Mouse (Mus musculus): Measurements from ENCODE around the gene Sigmar1. TPM values are rescaled to one million over a fixed set of nuclear protein-coding genes. Genes with fewer than 3 reads are reported as not detected.

Gene Sigmar1
- total and polyA plus RNA-seq, 3 experiments, result 26.4 to 97.5 (median 60.7) TPM

DNA sequence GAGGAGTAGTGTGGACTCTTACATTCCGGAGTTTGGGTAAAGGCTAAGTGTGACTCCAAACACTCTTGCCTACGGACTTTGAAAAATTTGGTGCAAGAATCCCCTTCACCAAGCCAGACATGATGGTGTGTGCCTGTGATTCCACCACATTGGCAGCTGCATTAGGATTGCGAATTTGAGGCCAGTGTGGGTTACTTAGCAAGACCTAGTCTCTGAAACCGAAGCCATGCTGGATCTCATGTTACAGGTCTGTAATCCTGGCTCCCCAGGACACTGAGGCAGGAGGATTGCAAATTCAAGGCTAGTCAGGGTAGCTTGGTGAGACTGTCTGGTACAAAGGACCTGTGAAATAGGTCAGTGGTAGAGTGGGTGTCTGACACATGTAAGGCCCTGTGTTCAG lies 2.7 kb upstream of the Sigmar1 start:
- Histone ChIP-seq H3K9ac (ENCODE audit: insufficient read depth, low read depth) (no peak overlapping the region), H3K79me2 (replicated peaks; ENCODE audit: control insufficient read depth, extremely low read depth, insufficient read depth, poor library complexity, severe bottlenecking) (no peaks in the 10 kb centered on the region), H3K4me1 (ENCODE audit: control insufficient read depth in 1 of 2, insufficient read depth in 2 of 2) (peaks cover 6 to 27% of the 10 kb centered on the region in 2 experiments), H3K4me3 (replicated peaks in 1 of 3; ENCODE audit: low read depth in 2 of 3, low read length in 2 of 3, poor library complexity in 1 of 3) (no peak overlapping the region), H3K36me3 (replicated peaks in 1 of 2; ENCODE audit: control insufficient read depth in 1 of 2, insufficient read depth in 1 of 2, low read length in 1 of 2) (peaks cover 13 to 49% of the 10 kb centered on the region in 2 experiments), H3K27me3 (replicated peaks) (no peaks in the 10 kb centered on the region), H3K27ac (ENCODE audit: insufficient read depth, low read depth) (no peak overlapping the region), H3K9me3 (replicated peaks; ENCODE audit: low read length) (no peaks in the 10 kb centered on the region), H3K4me2 (ENCODE audit: insufficient read depth, low read depth, poor library complexity, severe bottlenecking) (no peak overlapping the region)
- dilution Hi-C loops (cut with MboI; ENCODE audit: extremely low pct_ligation_motif_present, extremely low pct_unique_long_range_greater_than_20kb, low sequenced_read_pairs) (no loop called here), in situ Hi-C loops (cut with MboI; ENCODE audit: low pct_ligation_motif_present, low pct_unique_long_range_greater_than_20kb, low sequenced_read_pairs) (no loop called here)
- no peak for TF ChIP-seq EP300 (IDR thresholded peaks at IDR 0.05; ENCODE audit: low read length)
- TF ChIP-seq TBP (conservative IDR thresholded peaks at IDR 0.05; ENCODE audit: low read depth, low read length), result no peak
- TF ChIP-seq NELFE (IDR thresholded peaks at IDR 0.05; ENCODE audit: low read depth, low read length), result no peak
- no peak for TF ChIP-seq USF1 (IDR thresholded peaks at IDR 0.05; ENCODE audit: low read depth, low read length)
- no peak for TF ChIP-seq TCF12 (IDR thresholded peaks at IDR 0.05; ENCODE audit: low read depth, low read length)
- no peak for TF ChIP-seq CHD2 (IDR thresholded peaks at IDR 0.05; ENCODE audit: low read length)
- TF ChIP-seq MXI1 (IDR thresholded peaks at IDR 0.05; ENCODE audit: low read depth, low read length), result no peak
- TF ChIP-seq SMC3 (IDR thresholded peaks at IDR 0.05; ENCODE audit: low read depth, low read length), result no peak
- TF ChIP-seq MAZ (IDR thresholded peaks at IDR 0.05; ENCODE audit: low read depth, low read length), result no peak
- no peak for TF ChIP-seq RAD21 (IDR thresholded peaks at IDR 0.05; ENCODE audit: low read depth, low read length)
- TF ChIP-seq GABPA (IDR thresholded peaks at IDR 0.05; ENCODE audit: insufficient replicate concordance, low read depth, low read length), result no peak
- TF ChIP-seq PAX5 (IDR thresholded peaks at IDR 0.05; ENCODE audit: low read length), result no peak
- TF ChIP-seq IRF4 (IDR thresholded peaks at IDR 0.05; ENCODE audit: low read depth, low read length), result no peak
- TF ChIP-seq USF2 (conservative IDR thresholded peaks at IDR 0.05; ENCODE audit: low read depth, low read length), result no peak
- no peak for TF ChIP-seq MYC (IDR thresholded peaks at IDR 0.05; ENCODE audit: low read depth, low read length)
- DNase-seq (ENCODE audit: extremely low read depth), result no peak

DNA sequence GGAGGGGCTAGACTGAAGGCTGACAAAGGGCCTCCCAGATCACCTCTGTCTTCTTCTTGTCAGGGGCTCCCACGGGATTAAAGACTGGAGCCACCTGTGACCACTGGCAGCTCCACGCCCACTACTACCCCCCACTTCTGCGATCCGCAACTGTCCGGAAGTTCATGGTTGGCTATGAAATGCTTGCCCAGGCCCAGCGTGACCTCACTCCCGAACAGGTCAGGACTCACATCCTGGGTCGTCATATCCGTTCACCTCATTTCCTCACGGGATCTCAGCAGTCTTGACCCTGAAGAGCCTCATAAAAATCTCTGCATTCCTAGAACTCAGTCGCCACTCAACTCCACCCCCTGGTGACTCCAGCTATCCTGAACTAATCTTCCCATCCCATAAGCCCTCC lies 2.1 kb upstream of the Sigmar1 start:
- DNase-seq (ENCODE audit: extremely low read depth), result no peak
- H3K27me3 ChIP-seq (replicated peaks), result no peaks in the 10 kb centered on the region
- dilution Hi-C loops (cut with MboI; ENCODE audit: extremely low pct_ligation_motif_present, extremely low pct_unique_long_range_greater_than_20kb, low sequenced_read_pairs), result no loop called here
- in situ Hi-C loops (cut with MboI; ENCODE audit: low pct_ligation_motif_present, low pct_unique_long_range_greater_than_20kb, low sequenced_read_pairs), result no loop called here
- peaks cover 13 to 49% of the 10 kb centered on the region in 2 experiments for H3K36me3 ChIP-seq (replicated peaks in 1 of 2; ENCODE audit: control insufficient read depth in 1 of 2, insufficient read depth in 1 of 2, low read length in 1 of 2)
- H3K4me3 ChIP-seq (replicated peaks in 1 of 3; ENCODE audit: low read depth in 2 of 3, low read length in 2 of 3, poor library complexity in 1 of 3), result no peak overlapping the region
- no peak overlapping the region for H3K27ac ChIP-seq (ENCODE audit: insufficient read depth, low read depth)
- TF ChIP-seq NELFE (IDR thresholded peaks at IDR 0.05; ENCODE audit: low read depth, low read length), result no peak
- no peak for TF ChIP-seq MAZ (IDR thresholded peaks at IDR 0.05; ENCODE audit: low read depth, low read length)
- no peak for TF ChIP-seq MXI1 (IDR thresholded peaks at IDR 0.05; ENCODE audit: low read depth, low read length)
- no peak for TF ChIP-seq MAFK (IDR thresholded peaks at IDR 0.05; ENCODE audit: insufficient replicate concordance, low read length)
- TF ChIP-seq SMC3 (IDR thresholded peaks at IDR 0.05; ENCODE audit: low read depth, low read length), result no peak
- peaks cover 6 to 27% of the 10 kb centered on the region in 2 experiments for H3K4me1 ChIP-seq (ENCODE audit: control insufficient read depth in 1 of 2, insufficient read depth in 2 of 2)
- H3K4me2 ChIP-seq (ENCODE audit: insufficient read depth, low read depth, poor library complexity, severe bottlenecking), result no peak overlapping the region
- H3K9ac ChIP-seq (ENCODE audit: insufficient read depth, low read depth), result no peak overlapping the region
- H3K9me3 ChIP-seq (replicated peaks; ENCODE audit: low read length), result no peaks in the 10 kb centered on the region
- H3K79me2 ChIP-seq (replicated peaks; ENCODE audit: control insufficient read depth, extremely low read depth, insufficient read depth, poor library complexity, severe bottlenecking), result no peaks in the 10 kb centered on the region

Data from CH12.LX (cell line).